Mouse (Mus musculus): ENCODE data around the gene Vav3. TPM values are rescaled to one million over a fixed set of nuclear protein-coding genes. Genes with fewer than 3 reads are reported as not detected.

The Vav3 gene
- polyA plus RNA-seq (2014; fragmentation: Illumina TruSeq; extraction: RNeasy Lipid Tissue Mini Kit (QIAGEN cat#74804); ENCODE audit: insufficient read depth, low read depth, low replicate concordance), result 5.0 TPM

GRCm38 (mm10) chr3:109340274-109341070 lies at the start of gene Vav3:
TSS of gene Vav3 (plus strand) at chr3:109340653.

Other genes starting within 250 kb of the Vav3 start
- gene Slc25a24, start 217.5 kb upstream of the Vav3 start, polyA plus RNA-seq (2014; fragmentation: Illumina TruSeq; extraction: RNeasy Lipid Tissue Mini Kit (QIAGEN cat#74804); ENCODE audit: insufficient read depth, low read depth, low replicate concordance), result 11.4 TPM